Mouse (Mus musculus) 3134 (cell line): ENCODE measurements around the gene Pafah2.
"Not testable (repeated sequence)": the region's sequence is repeated elsewhere in the genome, so short reads cannot be mapped to it uniquely, and the experiment has no call there.

Experiments used
- DNase-seq: peaks from one replicate; pipeline ENCODE4 v3.0.0-alpha.2; 2011; ENCODE audit warnings: low spot score; ENCODE audit not compliant: insufficient read length; ENCODE audit errors: extremely low read depth

The Pafah2 gene

DNA sequence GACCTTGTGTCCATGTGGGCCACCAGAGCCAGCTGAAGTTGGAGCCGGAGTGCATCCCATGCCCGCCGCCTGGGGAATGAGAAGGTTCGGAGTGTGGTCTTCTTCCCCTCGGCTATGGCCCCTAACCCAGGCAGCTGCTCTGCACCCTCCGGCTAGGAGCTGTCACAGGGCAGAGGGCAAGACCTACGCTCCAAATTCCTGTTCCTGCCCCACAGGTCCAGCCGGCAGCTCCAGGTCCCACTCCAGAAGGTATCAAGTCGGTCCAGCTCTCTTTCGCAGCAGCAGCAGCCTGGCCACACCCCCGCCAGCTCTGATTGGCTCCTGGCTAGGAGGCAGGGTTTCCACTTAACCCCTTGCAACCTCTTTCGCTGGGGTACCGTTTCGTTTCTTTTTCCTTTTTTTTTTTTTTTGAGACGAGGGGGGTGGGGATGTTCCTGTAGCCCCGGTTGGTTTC lies 23.8 kb upstream of the Pafah2 start:
- no peak for DNase-seq

DNA sequence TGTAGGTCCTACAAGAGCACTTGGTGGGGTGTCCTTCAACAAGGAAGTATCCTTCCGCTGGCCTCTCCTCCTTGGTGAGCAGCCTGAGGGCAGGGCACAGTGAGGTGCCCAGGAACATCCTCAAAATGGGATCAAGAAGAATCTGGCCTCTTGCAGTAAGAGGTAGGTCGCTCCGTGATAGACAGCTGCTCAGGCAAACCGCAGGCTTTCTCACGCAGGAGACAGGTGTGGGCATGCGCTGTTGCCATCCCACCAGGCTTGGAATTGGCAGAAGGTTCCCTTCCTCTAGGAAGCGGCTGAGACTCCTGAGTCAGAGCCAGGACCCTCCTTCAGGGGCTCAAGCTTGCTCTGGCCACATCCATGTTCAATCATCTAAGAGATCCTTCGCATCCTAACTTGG lies 22.8 kb upstream of the Pafah2 start:
- no peak for DNase-seq

DNA sequence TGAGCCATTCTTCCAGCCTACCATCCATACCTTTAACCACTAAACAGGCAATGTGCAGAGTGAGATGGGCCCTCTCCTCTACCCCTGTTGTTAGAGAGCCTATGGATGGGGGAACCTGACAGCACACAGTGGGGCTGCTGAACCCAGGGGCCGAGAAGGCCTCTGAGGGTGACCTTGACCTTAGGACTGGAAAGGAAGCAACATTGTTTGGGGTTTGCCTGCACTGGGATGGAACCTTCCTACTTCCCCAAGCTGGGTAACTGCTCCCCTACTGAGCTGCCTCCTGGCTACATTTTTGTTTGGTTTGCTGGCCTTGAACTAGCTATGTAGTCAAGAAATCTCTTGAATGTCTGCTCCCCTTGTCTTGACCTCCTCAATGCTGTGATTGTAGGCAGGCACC lies 21.8 kb upstream of the Pafah2 start:
- DNase-seq, result no peak

DNA sequence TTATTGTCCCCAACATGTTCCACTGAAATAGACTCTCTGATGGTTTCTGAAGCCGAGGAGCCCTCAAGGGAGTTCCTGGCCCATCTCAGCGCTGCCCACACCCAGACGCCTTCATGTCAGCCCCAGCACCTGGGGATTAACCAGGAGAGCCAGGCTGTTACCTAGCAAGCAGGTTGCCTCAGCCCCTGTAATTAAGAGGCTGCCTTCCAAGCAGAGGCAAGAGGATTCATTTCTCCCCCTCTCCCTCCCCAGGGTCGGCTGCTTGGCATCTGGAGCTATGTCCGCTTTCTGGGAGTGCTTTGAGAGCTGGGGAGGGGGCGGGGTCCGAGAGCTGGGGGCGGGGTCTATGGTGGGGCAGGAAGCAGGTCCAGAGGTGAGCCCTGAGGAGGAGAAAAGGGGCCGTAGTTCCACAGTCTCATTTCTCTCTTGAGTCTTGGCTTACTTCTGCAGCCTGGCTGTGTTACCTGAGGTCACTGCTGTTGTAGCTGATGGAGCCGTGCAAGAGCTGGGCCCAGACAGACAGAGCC lies 18.0 kb upstream of the Pafah2 start:
- no peak for DNase-seq

- DNase-seq, result no peak
Observed at GRCm38 (mm10) chr4:134379510-134379909, 16.6 kb upstream of the Pafah2 start.

DNA sequence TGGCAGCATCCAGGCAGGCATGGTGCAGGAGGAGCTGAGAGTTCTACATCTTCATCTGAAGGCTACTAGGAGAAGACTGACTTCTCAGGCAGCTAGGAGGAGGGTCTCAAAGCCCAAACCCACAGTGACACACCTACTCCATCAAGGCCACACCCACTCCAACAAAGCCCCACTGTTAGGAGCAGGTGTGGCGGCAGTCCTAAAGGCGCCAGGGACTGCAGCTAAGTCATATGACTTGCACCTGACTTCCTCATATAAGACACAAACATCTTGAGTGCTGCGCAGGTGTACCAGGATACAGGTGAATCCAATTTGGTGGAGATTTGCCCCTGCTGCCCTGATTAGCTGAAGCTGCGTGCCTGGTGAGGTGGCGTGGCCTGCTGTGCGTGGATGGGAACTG lies 12.4 kb upstream of the Pafah2 start, which contains the start of gene Extl1:
Gene Extl1 (minus strand): TSS at position 101 of the 400 bp plus-strand sequence.
- DNase-seq, result not testable (repeated sequence)

- DNase-seq, result no peak
Observed at GRCm38 (mm10) chr4:134387268-134387667, 8.9 kb upstream of the Pafah2 start.

DNA sequence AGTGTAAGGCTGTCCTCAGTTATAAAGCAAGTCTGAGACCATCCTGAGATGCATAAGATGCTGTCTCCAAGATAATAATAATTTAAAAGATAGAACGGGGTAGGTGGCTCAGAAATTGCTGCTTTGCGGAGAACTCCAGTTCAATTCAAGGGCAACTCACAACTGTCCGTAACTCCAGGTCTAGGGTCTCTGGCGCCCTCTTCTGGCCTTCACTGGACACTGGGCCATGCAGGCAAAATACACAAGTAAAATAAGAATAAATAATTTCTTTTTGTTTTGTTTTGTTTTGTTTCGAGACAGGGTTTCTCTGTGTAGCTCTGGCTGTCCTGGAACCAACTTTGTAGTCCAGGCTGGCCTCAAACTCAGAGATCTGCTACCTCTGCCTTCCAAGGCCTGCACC lies 7.7 kb upstream of the Pafah2 start:
- DNase-seq, result no peak

GRCm38 (mm10) chr4:134391636-134392035 lies 4.5 kb upstream of the Pafah2 start:
- DNase-seq, result no peak

DNA sequence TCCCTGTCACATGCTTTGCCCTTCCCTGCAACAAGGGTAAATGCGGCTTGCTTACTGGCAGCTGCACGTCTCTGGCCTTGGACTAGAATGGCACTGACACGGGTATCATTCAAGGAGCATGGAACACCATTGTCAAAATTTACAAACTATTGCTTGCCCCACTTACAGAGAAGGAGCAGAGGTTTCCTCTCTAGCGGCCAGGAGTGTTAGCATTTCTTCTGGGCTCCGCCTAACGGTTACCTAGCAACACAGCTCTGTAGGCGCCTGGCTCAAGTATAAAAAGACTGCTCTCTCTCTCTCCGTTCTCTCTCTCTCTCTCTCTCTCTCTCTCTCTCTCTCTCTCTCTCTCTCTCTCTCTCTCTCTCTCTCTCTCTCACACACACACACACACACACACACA lies 3.5 kb upstream of the Pafah2 start:
- DNase-seq, result no peak

DNA sequence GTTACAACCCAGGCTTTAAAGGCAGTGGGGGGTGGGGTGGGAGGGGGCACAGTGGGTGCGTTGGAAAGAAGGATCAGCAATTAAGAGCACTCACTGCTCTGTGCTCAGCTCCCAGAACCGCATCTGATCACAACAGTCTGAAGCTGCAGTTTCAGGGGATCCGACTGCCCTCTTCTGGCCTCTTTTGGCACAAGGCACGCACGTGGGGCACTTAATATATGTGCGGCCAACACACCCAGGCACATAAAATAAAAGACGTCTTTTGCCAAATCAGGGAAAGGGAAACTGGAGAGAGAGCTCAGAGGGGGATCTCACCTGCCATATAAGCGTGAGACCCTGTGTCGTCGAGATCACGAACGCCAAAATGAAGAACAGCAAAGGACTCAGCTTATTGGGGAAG lies 3.1 kb upstream of the Pafah2 start:
- DNase-seq, result no peak

GRCm38 (mm10) chr4:134395142-134395541 lies 978 bp upstream of the Pafah2 start:
- DNase-seq, result no peak

- peak; percentile 45 for DNase-seq
Observed at GRCm38 (mm10) chr4:134397121-134397520, 1.0 kb downstream of the Pafah2 start.

GRCm38 (mm10) chr4:134397732-134398131 lies 1.6 kb downstream of the Pafah2 start:
- DNase-seq, result no peak

DNA sequence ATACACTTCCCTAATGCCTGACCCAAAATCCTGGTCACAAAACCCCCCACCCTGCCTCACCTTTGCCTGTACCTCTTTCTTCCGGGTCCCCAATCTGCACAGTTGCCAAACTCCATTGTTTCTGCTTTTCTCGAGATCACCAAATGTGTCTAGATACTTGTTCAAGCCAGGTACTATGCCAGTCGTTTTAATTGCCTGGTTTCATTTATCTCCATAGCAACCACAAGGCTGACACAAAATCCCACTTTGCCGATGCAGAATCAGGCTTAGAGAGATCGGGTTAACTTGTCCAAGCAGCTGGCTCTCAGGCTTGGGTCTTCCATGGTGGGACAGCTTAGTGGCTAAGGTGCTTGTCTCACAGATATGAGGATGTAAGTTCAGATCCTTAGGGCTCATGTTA lies 4.1 kb downstream of the Pafah2 start:
- DNase-seq, result no peak

GRCm38 (mm10) chr4:134401181-134401661 lies 5.1 kb downstream of the Pafah2 start:
- no peak for DNase-seq

DNA sequence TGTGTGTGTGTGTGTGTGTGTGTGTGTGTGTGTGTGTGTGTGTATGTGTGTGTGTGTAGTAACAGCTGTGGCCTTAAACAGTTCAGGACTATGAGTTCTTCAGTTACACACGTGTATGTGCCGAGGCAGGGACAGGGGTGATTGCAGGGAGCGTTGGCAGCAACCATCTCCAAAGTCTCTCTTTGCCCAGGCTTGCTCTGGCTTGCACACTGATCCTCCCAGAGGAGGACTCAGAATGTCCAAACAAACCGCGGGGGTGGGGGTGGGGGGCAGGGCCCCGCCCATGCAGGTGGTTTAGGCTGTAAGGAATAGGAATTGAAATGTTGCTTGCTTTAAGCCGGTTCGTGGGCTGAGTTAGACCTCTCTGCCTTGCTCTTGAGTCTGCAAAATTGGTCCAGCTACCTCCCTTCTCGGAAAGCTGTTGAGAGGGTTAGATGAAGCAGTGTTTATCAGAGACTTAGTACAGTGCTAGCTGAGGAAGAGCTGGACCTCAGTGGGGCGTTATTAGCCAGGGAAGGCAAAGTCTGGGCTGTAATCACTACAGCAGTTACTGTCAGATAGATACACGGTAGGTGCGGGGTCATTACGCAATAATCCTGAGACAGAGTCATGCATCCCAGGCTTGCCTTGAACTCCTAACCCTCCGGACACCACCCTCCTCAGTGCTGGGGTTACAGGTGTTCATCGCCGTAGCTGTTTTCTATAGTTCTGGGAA lies 5.9 kb downstream of the Pafah2 start:
- no peak for DNase-seq

DNA sequence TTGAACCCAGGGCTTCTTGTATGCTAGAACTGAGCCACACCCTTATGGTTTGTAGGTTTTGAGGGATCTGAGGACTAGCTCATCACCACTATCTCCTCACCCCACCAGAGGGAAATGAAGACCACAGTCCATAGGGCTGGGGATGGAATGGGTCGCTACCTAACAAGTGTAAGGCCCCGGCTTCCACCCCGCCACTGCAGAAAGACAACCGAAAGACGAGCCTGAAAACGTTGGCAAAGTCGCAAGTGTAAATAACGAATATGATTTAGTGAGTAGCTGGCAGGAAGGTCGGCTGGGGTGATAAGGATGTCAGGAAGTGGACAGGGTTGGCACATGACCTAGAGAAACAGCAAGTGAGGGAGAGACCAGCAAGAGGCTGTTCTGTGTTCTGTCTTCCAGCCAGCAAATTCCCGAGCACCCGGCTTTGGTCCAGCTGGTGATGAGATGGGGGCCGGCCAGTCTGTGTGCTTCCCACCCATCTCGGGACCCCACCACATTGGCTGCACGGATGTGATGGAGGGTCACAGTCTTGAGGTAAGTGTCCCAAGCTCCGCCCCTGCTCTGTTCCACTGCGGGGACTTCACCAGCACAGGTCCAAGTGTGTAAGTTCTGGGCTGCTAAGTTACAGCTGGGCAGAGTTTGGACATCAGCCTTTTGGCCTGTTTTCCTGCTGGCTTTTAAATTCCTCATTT lies 6.6 kb downstream of the Pafah2 start:
- no peak for DNase-seq

DNA sequence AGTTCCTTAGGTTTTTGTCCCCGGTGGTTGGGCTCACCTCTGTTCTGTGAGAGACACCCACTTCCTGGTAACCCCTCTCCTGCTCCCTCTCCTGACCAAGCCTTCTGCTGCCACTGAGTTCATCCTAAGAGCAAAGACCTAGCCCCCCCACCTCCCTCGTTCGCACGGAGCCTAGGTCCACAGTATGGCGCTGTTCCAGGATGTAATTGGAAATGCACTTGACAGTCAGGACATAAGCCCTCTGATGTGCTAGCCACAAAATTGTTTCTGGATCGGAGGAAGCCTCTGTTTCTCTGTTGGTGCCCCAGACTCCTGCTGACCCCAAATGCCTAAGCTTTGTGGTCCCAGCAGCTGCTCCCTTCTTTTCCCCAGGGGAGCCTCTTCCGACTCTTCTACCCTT lies 7.6 kb downstream of the Pafah2 start:
- no peak for DNase-seq

- no peak for DNase-seq
Observed at GRCm38 (mm10) chr4:134409286-134409685, 13.2 kb downstream of the Pafah2 start.

- no peak for DNase-seq
Observed at GRCm38 (mm10) chr4:134416177-134416576, 20.1 kb downstream of the Pafah2 start.

DNA sequence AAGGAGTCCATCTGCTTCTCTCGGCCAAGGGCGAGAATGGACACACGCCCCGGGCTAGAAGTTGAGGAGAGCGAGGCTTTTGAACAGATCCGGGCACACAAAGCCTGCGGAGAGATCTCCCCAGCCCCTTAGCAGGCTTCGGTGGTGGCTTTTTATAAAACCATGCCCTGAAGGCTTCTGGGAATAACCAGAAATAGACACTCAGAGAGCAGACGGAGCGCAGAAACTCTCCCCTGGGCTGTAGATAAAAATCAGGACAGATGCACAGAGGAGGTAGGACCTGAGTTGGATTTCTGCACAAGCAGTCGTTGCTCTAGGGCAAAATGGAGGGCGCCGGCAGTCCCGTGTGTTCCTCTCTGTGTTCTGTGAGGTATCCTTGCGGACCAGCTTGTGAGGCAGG lies 20.5 kb downstream of the Pafah2 start:
- DNase-seq, result no peak
